Mouse (Mus musculus) gastrocnemius, postnatal 14 days (tissue): ENCODE data around the gene Galnt13. TPM values are rescaled to one million over a fixed set of nuclear protein-coding genes. Genes with fewer than 3 reads are reported as not detected.
"Not testable (repeated sequence)": the region's sequence is repeated elsewhere in the genome, so short reads cannot be mapped to it uniquely, and the experiment has no call there.

ENCODE experiments used
- DNase-seq: peaks from one replicate; pipeline ENCODE4 v3.0.0; 2021; ENCODE audit warnings: mixed read lengths
- intact Hi-C: fragments of 180-260 bp; cut with DNase I; formaldehyde crosslinking; loops from one replicate; pipeline ENCODE4 v1.15.1; 2025; ENCODE audit warnings: low total_unique reads
- total RNA-seq, 2 experiments: library from RNA; stranded (reverse); gene quantifications; 2 replicates each; pipeline ENCODE4 v1.2.3; 2021

Gene Galnt13
- total RNA-seq, 2 experiments from 2014 or later = 0.23 TPM; not detected in 1

- intact Hi-C loops = no loop called here
- DNase-seq = no peak
Observed at GRCm38 (mm10) chr2:54906282-54907060, 470.4 kb downstream of the Galnt13 start.

GRCm38 (mm10) chr2:54915088-54915670 is 479.1 kb downstream of the Galnt13 start:
- intact Hi-C loops = no loop called here
- DNase-seq = no peak

- intact Hi-C loops = no loop called here
Observed at GRCm38 (mm10) chr2:54936369-54936768, 500.3 kb downstream of the Galnt13 start.

GRCm38 (mm10) chr2:54937306-54937705 is 501.2 kb downstream of the Galnt13 start:
- intact Hi-C loops = no loop called here

More at GRCm38 (mm10) chr2:54936369-54936768, 500.3 kb downstream of the Galnt13 start:
- no peak for DNase-seq

DNA sequence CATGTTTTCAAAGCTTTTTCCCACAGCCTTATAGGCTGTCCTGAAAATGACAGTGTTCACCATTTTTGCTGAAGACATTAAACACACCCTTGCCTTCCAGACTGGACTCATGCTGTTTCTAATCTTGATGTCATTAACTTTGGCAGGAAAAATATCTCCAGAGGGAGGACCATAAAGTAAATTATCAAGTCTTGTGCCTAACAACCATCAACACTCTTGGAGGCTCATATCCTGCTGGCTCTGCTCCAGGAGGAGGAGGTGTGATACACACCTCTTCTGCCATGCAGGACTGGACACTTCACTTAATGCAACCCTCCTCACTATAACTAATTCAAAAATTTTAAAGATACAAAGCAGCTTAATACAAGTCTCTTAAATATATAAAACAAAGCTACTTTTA is 502.0 kb downstream of the Galnt13 start:
- no peak for DNase-seq
- intact Hi-C loops = no loop called here

More at GRCm38 (mm10) chr2:54937306-54937705, 501.2 kb downstream of the Galnt13 start:
- DNase-seq = no peak

- DNase-seq = no peak
- intact Hi-C loops = no loop called here
Observed at GRCm38 (mm10) chr2:54943386-54943785, 507.3 kb downstream of the Galnt13 start.

GRCm38 (mm10) chr2:54983839-54984238 is 547.7 kb downstream of the Galnt13 start:
- no peak for DNase-seq
- intact Hi-C loops = no loop called here

- DNase-seq, intact Hi-C loops: not testable (repeated sequence)
Observed at GRCm38 (mm10) chr2:55022539-55022938, 586.4 kb downstream of the Galnt13 start.

DNA sequence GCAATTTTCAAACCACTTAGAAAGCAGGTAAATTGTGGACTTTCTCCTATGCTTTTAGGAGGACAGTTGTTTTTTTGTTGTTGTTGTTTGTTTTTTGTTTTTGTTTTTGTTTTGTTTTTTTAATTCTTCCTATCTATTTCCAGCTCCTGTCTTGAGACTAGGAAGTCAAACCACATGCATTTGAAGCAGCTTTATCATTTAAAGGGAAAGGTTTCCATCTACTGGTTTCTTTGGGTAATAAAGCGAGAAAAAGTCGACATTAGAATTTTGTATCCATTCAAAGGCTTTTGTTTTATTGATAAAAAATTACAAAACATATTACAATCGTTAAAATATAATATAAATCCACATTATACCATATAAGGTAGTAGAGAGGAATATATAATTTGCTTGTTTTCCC is 598.5 kb downstream of the Galnt13 start:
- no peak for DNase-seq
- intact Hi-C loops = no loop called here

- intact Hi-C loops = no loop called here
- no peak for DNase-seq
Observed at GRCm38 (mm10) chr2:55065469-55066315, 629.6 kb downstream of the Galnt13 start.

DNA sequence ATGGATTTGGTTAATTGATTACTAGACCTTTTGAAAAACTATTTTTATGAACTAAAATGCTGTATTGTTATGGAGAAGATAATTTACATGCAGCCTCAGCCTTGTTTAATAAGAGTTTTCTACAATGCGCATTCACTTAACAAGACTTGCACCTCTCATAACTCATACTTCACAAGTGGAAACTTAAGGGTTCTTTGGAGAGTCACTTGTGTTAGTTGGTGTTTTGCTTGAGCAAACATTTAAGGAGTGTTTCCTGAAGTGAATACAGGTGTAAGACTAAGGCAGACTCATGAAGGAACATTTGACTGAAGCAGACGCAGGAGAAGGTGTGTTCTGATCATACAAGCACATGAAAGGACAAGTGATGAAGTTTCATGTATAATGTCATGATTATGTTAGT is 649.5 kb downstream of the Galnt13 start:
- intact Hi-C loops = no loop called here
- no peak for DNase-seq

GRCm38 (mm10) chr2:55088034-55088433 is 651.9 kb downstream of the Galnt13 start:
- intact Hi-C loops = no loop called here
- no peak for DNase-seq

DNA sequence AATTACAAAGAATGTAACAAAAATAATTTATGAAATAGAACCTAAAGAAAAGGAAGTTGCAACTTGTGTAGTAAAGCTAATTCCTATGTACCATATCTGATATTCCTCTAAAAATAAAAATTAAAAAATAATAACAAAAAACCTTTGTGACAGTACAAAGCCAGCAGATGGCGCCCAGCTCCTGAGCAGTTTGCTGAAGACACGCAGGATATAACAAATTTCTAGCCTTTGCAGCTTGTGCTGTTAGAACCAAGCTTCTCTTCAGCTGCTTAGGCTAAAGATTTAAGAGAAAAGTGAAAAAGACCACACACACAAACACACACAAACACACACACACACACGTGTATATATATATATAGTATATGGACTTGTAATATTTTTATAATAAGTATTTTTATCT is 654.2 kb downstream of the Galnt13 start:
- no peak for DNase-seq
- intact Hi-C loops = no loop called here

- intact Hi-C loops = no loop called here
- DNase-seq = no peak
Observed at GRCm38 (mm10) chr2:55091495-55091894, 655.4 kb downstream of the Galnt13 start.

- intact Hi-C loops = no loop called here
- DNase-seq = no peak
Observed at GRCm38 (mm10) chr2:55099100-55099499, 663.0 kb downstream of the Galnt13 start.

DNA sequence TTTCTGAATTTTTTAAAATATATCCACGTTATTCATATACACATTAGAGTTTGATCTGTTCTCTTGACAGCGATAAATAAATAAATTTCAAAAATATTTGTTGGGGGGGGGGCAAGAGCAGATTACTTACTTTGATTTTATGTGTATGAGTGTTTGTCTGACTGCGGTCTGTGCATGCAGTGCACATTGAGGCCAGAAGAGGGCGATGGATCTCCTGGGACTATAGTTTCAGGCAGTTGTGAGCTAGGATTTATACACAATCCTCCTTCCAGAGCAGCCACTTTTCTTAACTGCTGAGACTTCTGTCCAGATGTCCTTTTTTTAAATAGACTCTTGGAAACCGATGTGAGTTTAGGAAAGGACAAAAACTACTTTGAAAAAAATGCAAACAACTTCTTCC is 665.2 kb downstream of the Galnt13 start:
- intact Hi-C loops = no loop called here
- no peak for DNase-seq

DNA sequence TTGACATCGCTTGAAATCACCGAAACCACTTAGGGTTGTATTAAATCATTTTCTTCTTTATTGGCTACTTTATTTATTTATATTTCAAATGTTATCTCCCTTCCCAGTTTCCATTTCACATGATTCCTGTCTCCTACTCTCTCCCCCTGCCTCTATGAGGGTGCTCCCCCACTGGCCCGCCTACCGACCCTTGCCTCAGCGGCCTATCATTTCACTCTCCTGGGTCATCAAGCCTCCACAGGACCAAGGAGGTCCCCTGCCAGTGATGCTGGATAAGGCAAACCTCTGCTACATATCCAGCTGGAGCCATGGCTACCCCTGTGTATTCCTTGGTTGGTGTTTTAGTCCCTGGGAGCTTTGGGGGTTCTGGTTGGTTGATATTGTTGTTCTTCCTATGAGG is 667.4 kb downstream of the Galnt13 start:
- intact Hi-C loops = no loop called here

DNA sequence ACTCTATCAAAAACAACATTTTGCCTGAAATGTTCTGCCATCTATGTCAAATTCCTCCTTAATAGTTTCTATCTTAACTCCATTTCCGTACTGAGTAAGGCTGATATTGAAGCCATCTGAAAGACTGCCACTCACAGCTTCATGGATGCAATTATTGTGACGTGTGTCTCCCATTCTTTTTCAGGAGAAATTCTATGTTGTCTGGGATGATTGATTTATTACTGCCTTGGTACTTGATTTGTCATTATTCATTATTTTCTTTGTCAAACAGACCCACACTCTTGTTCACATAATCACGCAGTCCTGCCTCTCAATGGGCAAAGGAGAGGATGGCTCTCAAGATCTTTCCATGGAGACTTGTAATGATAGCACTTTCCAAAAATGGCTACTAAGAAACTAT is 671.7 kb downstream of the Galnt13 start:
- DNase-seq = no peak
- intact Hi-C loops = no loop called here

More for the DNA sequence above, 667.4 kb downstream of the Galnt13 start:
- no peak for DNase-seq

- intact Hi-C loops = no loop called here
- DNase-seq = no peak
Observed at GRCm38 (mm10) chr2:55153089-55153488, 717.0 kb downstream of the Galnt13 start.

GRCm38 (mm10) chr2:55164781-55165180 is 728.7 kb downstream of the Galnt13 start:
- intact Hi-C loops = no loop called here
- DNase-seq = no peak
